Mouse (Mus musculus): ENCODE data around the gene Pgpep1. TPM values are rescaled to one million over a fixed set of nuclear protein-coding genes. Genes with fewer than 3 reads are reported as not detected.

The Pgpep1 gene
- total and polyA plus RNA-seq, 2 experiments from 2014 or later: 37.6 to 40.2 TPM

- under 1% methylated on average over 43 of the region's 45 CpGs for WGBS
- peak overlapping the region; percentile 68 for H3K27ac ChIP-seq (ENCODE audit: low read depth, low read length)
- peak overlapping the region; percentile 69 for H3K4me3 ChIP-seq (ENCODE audit: low read depth, low read length)
Measured at GRCm38 (mm10) chr8:70609849-70610795, 50.1 kb downstream of the Pgpep1 start.

GRCm38 (mm10) chr8:70609368-70609848 lies 50.8 kb downstream of the Pgpep1 start:
- peaks cover 26% of the 10 kb centered on the region for H3K4me1 ChIP-seq (ENCODE audit: insufficient read depth, low read length)
- peak overlapping the region; percentile 59 for H3K4me2 ChIP-seq (ENCODE audit: low read depth, low read length, poor library complexity, severe bottlenecking)
- peak overlapping the region; percentile 57 for H3K9ac ChIP-seq (replicated peaks; ENCODE audit: low read length, poor library complexity, severe bottlenecking)
- WGBS: 0% methylated on average over 34 of the region's 39 CpGs
- no peaks in the 10 kb centered on the region for H3K36me3 ChIP-seq (ENCODE audit: insufficient read depth, low read length)
- no peak; the same call in 1 of the 2 replicates for TF ChIP-seq CTCF (IDR thresholded peaks at IDR 0.05)
- H3K27ac ChIP-seq (ENCODE audit: low read depth, low read length): peak overlapping the region; percentile 68
- no peaks in the 10 kb centered on the region for H3K27me3 ChIP-seq (ENCODE audit: insufficient read depth, low read length)
- peak; percentile 74 for DNase-seq (ENCODE audit: low spot score)
- ATAC-seq (ENCODE audit: low FRiP score): peak; percentile 57
- no peaks in the 10 kb centered on the region for H3K9me3 ChIP-seq (ENCODE audit: low read length)
- peak overlapping the region; percentile 69 for H3K4me3 ChIP-seq (ENCODE audit: low read depth, low read length)

More at GRCm38 (mm10) chr8:70609849-70610795, 50.1 kb downstream of the Pgpep1 start:
- Histone ChIP-seq H3K4me1 (ENCODE audit: insufficient read depth, low read length) (peaks cover 23% of the 10 kb centered on the region), H3K9me3 (ENCODE audit: low read length) (no peaks in the 10 kb centered on the region), H3K27me3 (ENCODE audit: insufficient read depth, low read length) (no peaks in the 10 kb centered on the region), H3K36me3 (ENCODE audit: insufficient read depth, low read length) (no peaks in the 10 kb centered on the region), H3K9ac (replicated peaks; ENCODE audit: low read length, poor library complexity, severe bottlenecking) (peak overlapping the region; percentile 57), H3K4me2 (ENCODE audit: low read depth, low read length, poor library complexity, severe bottlenecking) (peak overlapping the region; percentile 59)
- ATAC-seq (ENCODE audit: low FRiP score): peak; percentile 10
- peak; percentile 81 for DNase-seq (ENCODE audit: low spot score)
- no peak for TF ChIP-seq CTCF (IDR thresholded peaks at IDR 0.05)

DNA sequence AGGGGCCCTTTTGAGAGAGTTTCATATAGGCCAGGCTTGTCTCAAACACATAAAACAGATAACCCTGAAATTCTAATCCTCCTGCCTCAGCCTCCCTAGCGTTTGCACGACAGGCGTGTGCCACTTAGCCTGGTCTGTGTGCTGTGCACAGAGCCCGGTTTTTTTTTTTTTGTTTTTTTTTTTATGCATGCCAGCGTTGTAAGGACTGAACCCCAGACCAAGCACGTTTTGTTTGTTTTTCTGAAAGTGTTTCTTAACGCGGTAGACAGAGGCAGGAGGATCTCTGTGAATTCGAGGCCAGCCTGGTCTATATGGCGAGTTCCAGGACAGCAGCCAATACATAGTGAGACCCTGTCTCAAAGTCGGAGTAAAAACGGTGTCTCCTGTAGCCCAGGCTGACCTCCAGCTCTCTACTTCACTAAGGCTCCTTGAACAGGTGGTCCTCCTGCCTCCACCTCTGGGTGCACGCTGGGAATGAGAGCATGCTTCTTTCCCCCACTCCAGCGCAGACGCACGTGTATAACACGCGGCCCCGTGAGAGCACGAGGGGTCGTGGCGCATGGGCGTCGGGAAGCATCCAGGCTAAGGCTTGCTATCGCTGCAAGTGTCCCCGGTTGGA lies 51.3 kb downstream of the Pgpep1 start, which contains the start of gene Ssbp4:
Ssbp4 (minus strand) TSS at position 124 of the 619 bp plus-strand sequence.
- H3K4me2 ChIP-seq (ENCODE audit: low read depth, low read length, poor library complexity, severe bottlenecking): peak within 1 kb of the TSS; percentile 59
- 4% methylated on average over 26 of the region's 26 CpGs for WGBS
- DNase-seq (ENCODE audit: low spot score) (no peak), ATAC-seq (ENCODE audit: low FRiP score) (peak; percentile 8)
- peak within 1 kb of the TSS; percentile 68 for H3K27ac ChIP-seq (ENCODE audit: low read depth, low read length)
- no peaks in the 10 kb centered on the region for H3K9me3 ChIP-seq (ENCODE audit: low read length)
- TF ChIP-seq CTCF (IDR thresholded peaks at IDR 0.05): no peak
- no peaks in the 10 kb centered on the region for H3K36me3 ChIP-seq (ENCODE audit: insufficient read depth, low read length)
- H3K9ac ChIP-seq (replicated peaks; ENCODE audit: low read length, poor library complexity, severe bottlenecking): peak within 1 kb of the TSS; percentile 80
- H3K27me3 ChIP-seq (ENCODE audit: insufficient read depth, low read length): no peaks in the 10 kb centered on the region
- H3K4me3 ChIP-seq (ENCODE audit: low read depth, low read length): peak within 1 kb of the TSS; percentile 69
- H3K4me1 ChIP-seq (ENCODE audit: insufficient read depth, low read length): peaks cover 26% of the 10 kb centered on the region

DNA sequence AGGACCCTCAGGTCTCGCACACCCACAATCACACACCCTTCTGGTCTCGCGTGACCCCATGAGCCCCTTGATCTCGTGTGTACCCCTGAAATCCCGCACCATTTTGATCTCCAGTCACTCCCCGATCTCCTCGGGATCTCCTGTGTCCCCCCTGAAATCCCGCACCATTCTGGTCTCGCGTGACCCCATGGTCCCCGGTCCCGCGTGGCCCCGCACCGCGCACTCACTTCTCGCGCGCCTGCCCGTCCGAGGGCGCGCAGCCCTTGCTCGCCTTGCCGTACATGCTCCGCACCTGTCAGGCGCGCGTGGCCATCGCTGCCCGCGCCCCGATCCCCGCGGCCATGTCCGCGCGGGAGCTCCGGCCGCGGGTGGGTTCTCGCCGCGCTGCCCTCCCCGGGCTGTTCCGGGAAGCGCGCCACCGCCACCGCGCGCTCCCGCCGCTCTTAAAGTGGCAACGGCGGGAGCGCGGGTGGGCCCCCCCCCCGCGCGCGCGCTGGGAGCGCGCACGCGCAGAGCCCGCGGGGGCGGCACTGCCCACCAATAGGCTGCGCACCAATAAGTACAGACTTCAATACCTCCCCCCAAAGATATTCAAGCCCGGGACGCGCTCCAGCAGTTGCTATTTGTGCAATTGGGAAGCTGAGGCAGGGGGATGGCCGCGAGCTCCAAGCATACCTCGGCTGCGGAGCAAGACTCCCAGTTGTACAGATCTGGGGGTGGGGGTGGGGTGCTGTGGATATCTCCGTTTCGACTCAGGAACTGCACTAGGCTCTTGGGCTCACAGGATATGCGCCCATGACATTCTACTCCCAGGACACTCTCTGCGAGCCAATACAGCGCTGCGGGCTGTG lies 52.1 kb downstream of the Pgpep1 start:
- Histone ChIP-seq H3K36me3 (ENCODE audit: insufficient read depth, low read length) (no peaks in the 10 kb centered on the region), H3K27ac (ENCODE audit: low read depth, low read length) (peak overlapping the region; percentile 63), H3K4me3 (ENCODE audit: low read depth, low read length) (peak overlapping the region; percentile 69), H3K9me3 (ENCODE audit: low read length) (no peaks in the 10 kb centered on the region), H3K4me1 (ENCODE audit: insufficient read depth, low read length) (peaks cover 26% of the 10 kb centered on the region), H3K4me2 (ENCODE audit: low read depth, low read length, poor library complexity, severe bottlenecking) (peak overlapping the region; percentile 59), H3K27me3 (ENCODE audit: insufficient read depth, low read length) (no peaks in the 10 kb centered on the region), H3K9ac (replicated peaks; ENCODE audit: low read length, poor library complexity, severe bottlenecking) (peak overlapping the region; percentile 80)
- ATAC-seq (ENCODE audit: low FRiP score) (peak; percentile 74), DNase-seq (ENCODE audit: low spot score) (peak; percentile 73)
- no peak for TF ChIP-seq CTCF (IDR thresholded peaks at IDR 0.05)
- 1% methylated on average over 61 of the region's 84 CpGs for WGBS

DNA sequence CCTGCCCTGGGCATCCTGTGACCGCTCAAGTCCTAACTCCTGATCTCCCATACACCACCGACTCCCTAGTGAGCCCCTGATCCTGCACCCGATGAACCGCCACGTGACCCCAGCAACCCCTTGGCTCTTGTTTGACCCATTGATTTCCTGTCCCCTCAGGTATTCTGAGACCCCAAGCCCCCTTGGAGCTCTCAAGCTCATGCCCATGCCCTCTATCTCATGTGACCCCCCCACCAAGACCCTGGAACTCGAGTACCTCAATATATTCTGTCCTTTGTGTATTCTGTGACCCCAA lies 52.6 kb downstream of the Pgpep1 start:
- H3K4me1 ChIP-seq (ENCODE audit: insufficient read depth, low read length): peaks cover 26% of the 10 kb centered on the region
- 26% methylated on average over 6 of the region's 6 CpGs for WGBS

More for the DNA sequence above, 52.6 kb downstream of the Pgpep1 start:
- Histone ChIP-seq H3K9ac (replicated peaks; ENCODE audit: low read length, poor library complexity, severe bottlenecking) (peak overlapping the region; percentile 80), H3K27me3 (ENCODE audit: insufficient read depth, low read length) (no peaks in the 10 kb centered on the region), H3K9me3 (ENCODE audit: low read length) (no peaks in the 10 kb centered on the region), H3K4me3 (ENCODE audit: low read depth, low read length) (peak overlapping the region; percentile 69), H3K4me2 (ENCODE audit: low read depth, low read length, poor library complexity, severe bottlenecking) (peak overlapping the region; percentile 59), H3K27ac (ENCODE audit: low read depth, low read length) (peak overlapping the region; percentile 63), H3K36me3 (ENCODE audit: insufficient read depth, low read length) (no peaks in the 10 kb centered on the region)
- ATAC-seq (ENCODE audit: low FRiP score) (no peak), DNase-seq (ENCODE audit: low spot score) (no peak)
- no peak for TF ChIP-seq CTCF (IDR thresholded peaks at IDR 0.05)

Data from midbrain, postnatal 0 days (tissue).